Mouse (Mus musculus) CD4-positive, CD25-positive, alpha-beta regulatory T cell, adult 4 months (primary cell): ENCODE data around the gene Stambpl1. TPM values are rescaled to one million over a fixed set of nuclear protein-coding genes. Genes with fewer than 3 reads are reported as not detected.
A peak's percentile ranks its signal among the peaks of the same experiment; 100 is the strongest.
"Not testable (repeated sequence)": the region's sequence is repeated elsewhere in the genome, so short reads cannot be mapped to it uniquely, and the experiment has no call there.

Experiments used
- ATAC-seq: one replicate; pipeline ENCODE4 v1.8.0; 2017
- polyA plus RNA-seq, 2 experiments: library from polyadenylated mRNA; unstranded; fragments of 100-300 nt; shearing (Covaris generic); gene quantifications; one replicate each; pipeline ENCODE4 v1.2.1; 2017

Stambpl1 gene
- polyA plus RNA-seq, 2 experiments from 2014 or later: 87.6 to 100 TPM

GRCm38 (mm10) chr19:34198901-34199300 lies 6.9 kb downstream of the Stambpl1 start:
- no peak for ATAC-seq

GRCm38 (mm10) chr19:34199488-34199887 lies 7.5 kb downstream of the Stambpl1 start:
- ATAC-seq: peak; percentile 68

GRCm38 (mm10) chr19:34202668-34203067 lies 10.6 kb downstream of the Stambpl1 start:
- ATAC-seq: peak; percentile 62

- not testable (repeated sequence) for ATAC-seq
These were observed 14.1 kb downstream of the Stambpl1 start for GRCm38 (mm10) chr19:34206128-34206527.

GRCm38 (mm10) chr19:34206760-34207440 lies 14.9 kb downstream of the Stambpl1 start:
- no peak for ATAC-seq

- ATAC-seq: no peak
These were observed 17.0 kb downstream of the Stambpl1 start for GRCm38 (mm10) chr19:34209031-34209430.

- ATAC-seq: peak; percentile 52
These were observed 18.0 kb downstream of the Stambpl1 start for GRCm38 (mm10) chr19:34209930-34210581.

GRCm38 (mm10) chr19:34210841-34211240 lies 18.8 kb downstream of the Stambpl1 start:
- ATAC-seq: no peak

GRCm38 (mm10) chr19:34212489-34213250 lies 20.6 kb downstream of the Stambpl1 start:
- no peak for ATAC-seq

GRCm38 (mm10) chr19:34213251-34213645 lies 21.2 kb downstream of the Stambpl1 start:
- no peak for ATAC-seq

GRCm38 (mm10) chr19:34214136-34214535 lies 22.1 kb downstream of the Stambpl1 start:
- no peak for ATAC-seq

- peak; percentile 69 for ATAC-seq
These were observed 24.9 kb downstream of the Stambpl1 start for GRCm38 (mm10) chr19:34216956-34217355.

GRCm38 (mm10) chr19:34217761-34218160 lies 25.7 kb downstream of the Stambpl1 start:
- ATAC-seq: no peak

- no peak for ATAC-seq
These were observed 27.4 kb downstream of the Stambpl1 start for GRCm38 (mm10) chr19:34219260-34219968.

- ATAC-seq: no peak
These were observed 28.8 kb downstream of the Stambpl1 start for GRCm38 (mm10) chr19:34220732-34221380.

GRCm38 (mm10) chr19:34222805-34223204 lies 30.8 kb downstream of the Stambpl1 start:
- no peak for ATAC-seq

GRCm38 (mm10) chr19:34231596-34231995 lies 39.6 kb downstream of the Stambpl1 start:
- no peak for ATAC-seq

- ATAC-seq: no peak
These were observed 40.3 kb downstream of the Stambpl1 start for GRCm38 (mm10) chr19:34232326-34232725.

- ATAC-seq: peak; percentile 45
These were observed 41.9 kb downstream of the Stambpl1 start for GRCm38 (mm10) chr19:34233944-34234343.

GRCm38 (mm10) chr19:34236049-34236448 lies 44.0 kb downstream of the Stambpl1 start:
- ATAC-seq: no peak

- ATAC-seq: no peak
These were observed 45.7 kb downstream of the Stambpl1 start for GRCm38 (mm10) chr19:34237746-34238145.
